Mouse (Mus musculus) liver, adult 2 months (tissue): ENCODE results near the gene Ano6. TPM values are rescaled to one million over a fixed set of nuclear protein-coding genes. Genes with fewer than 3 reads are reported as not detected.
A peak's percentile ranks its signal among the peaks of the same experiment; 100 is the strongest.
"Not testable (repeated sequence)": the region's sequence is repeated elsewhere in the genome, so short reads cannot be mapped to it uniquely, and the experiment has no call there.

ENCODE experiments used
- DNase-seq: peaks from one replicate; pipeline ENCODE4 v3.0.0-alpha.2; 2011; ENCODE audit warnings: low read depth, low spot score; ENCODE audit errors: extremely low read depth
- H3K27ac ChIP-seq: fragments of 200-500 bp; replicated peaks from 2 replicates; pipeline ENCODE4 v1.5.1; 2012; ENCODE audit warnings: low read depth, mild to moderate bottlenecking, control low read depth, inconsistent platforms, low read length; ENCODE audit not compliant: insufficient read depth
- H3K27me3 ChIP-seq: fragments of 200-500 bp; 2 replicates; pipeline ENCODE4 v1.6.1; 2012; ENCODE audit warnings: mild to moderate bottlenecking, moderate library complexity, low read length, inconsistent platforms; ENCODE audit not compliant: control insufficient read depth, insufficient read depth
- H3K36me3 ChIP-seq: fragments of 200-500 bp; 2 replicates; pipeline ENCODE4 v1.6.1; 2012; ENCODE audit warnings: low read length, inconsistent platforms; ENCODE audit not compliant: control insufficient read depth, insufficient read depth
- H3K4me1 ChIP-seq: fragments of 200-500 bp; 2 replicates; pipeline ENCODE4 v1.6.1; 2011; ENCODE audit warnings: low read length; ENCODE audit not compliant: control insufficient read depth, insufficient read depth
- H3K4me3 ChIP-seq: fragments of 200-500 bp; 2 replicates; pipeline ENCODE4 v1.5.1; 2011; ENCODE audit warnings: low read depth, mild to moderate bottlenecking, control low read depth, low read length, moderate library complexity; ENCODE audit not compliant: insufficient read depth
- H3K79me2 ChIP-seq: fragments of 200-500 bp; 2 replicates; pipeline ENCODE4 v1.6.1; 2012; ENCODE audit warnings: inconsistent platforms, mild to moderate bottlenecking, low read length, moderate library complexity; ENCODE audit not compliant: control insufficient read depth, insufficient read depth
- H3K9ac ChIP-seq: fragments of 200-500 bp; 2 replicates; pipeline ENCODE4 v1.6.1; 2012; ENCODE audit warnings: low read depth, mild to moderate bottlenecking, control low read depth, inconsistent platforms, low read length
- CTCF ChIP-seq: fragments of 200-500 bp; IDR thresholded peaks from 2 replicates; pipeline ENCODE4 v1.5.1; 2011; ENCODE audit warnings: low read depth, low read length, control low read depth
- POLR2A ChIP-seq: fragments of 200-500 bp; IDR thresholded peaks from 2 replicates; pipeline ENCODE4 v1.6.1; 2011; ENCODE audit warnings: low read length, control low read depth; ENCODE audit not compliant: insufficient read depth; ENCODE audit errors: extremely low read depth
- WGBS: fragments of 180-500 bp; shearing (Covaris S2); methylation state at CpG from one replicate; pipeline ENCODE4 v1.1.7; 2018; 5-methylcytosine and 5-hydroxymethylcytosine counted together
- polyA plus RNA-seq: library from polyadenylated mRNA; depleted of rRNA; stranded (reverse); fragments of >200 nt; gene quantifications from 2 replicates; pipeline ENCODE4 v1.2.3, GENCODE M21; 2012
- total RNA-seq: library from RNA; depleted of rRNA; stranded (reverse); fragments of >200 nt; gene quantifications from 2 replicates; pipeline ENCODE4 v1.2.3, GENCODE M21; 2014

The Ano6 gene
- total and polyA plus RNA-seq, 2 experiments: 3.3 to 4.1 TPM

- WGBS: 88% methylated on average over 13 of the region's 13 CpGs
These were observed 35.9 kb downstream of the Ano6 start for GRCm38 (mm10) chr15:95826516-95826915.

GRCm38 (mm10) chr15:95827465-95827971 lies 36.9 kb downstream of the Ano6 start:
- H3K27ac ChIP-seq: no peak overlapping the region
- no peak for TF ChIP-seq POLR2A
- TF ChIP-seq CTCF: no peak
- peaks cover 3% of the 10 kb centered on the region; the same call in 1 of the 2 replicates for H3K79me2 ChIP-seq
- DNase-seq: no peak
- WGBS: 78% methylated on average over 11 of the region's 11 CpGs
- H3K4me1 ChIP-seq: no peaks in the 10 kb centered on the region
- H3K4me3 ChIP-seq: no peak overlapping the region
- no peaks in the 10 kb centered on the region for H3K27me3 ChIP-seq
- no peaks in the 10 kb centered on the region for H3K36me3 ChIP-seq
- H3K9ac ChIP-seq: no peak overlapping the region

More at GRCm38 (mm10) chr15:95826516-95826915, 35.9 kb downstream of the Ano6 start:
- H3K27ac ChIP-seq: no peak overlapping the region
- no peaks in the 10 kb centered on the region for H3K27me3 ChIP-seq
- no peak for DNase-seq
- peaks cover 3% of the 10 kb centered on the region; the same call in 1 of the 2 replicates for H3K79me2 ChIP-seq
- no peaks in the 10 kb centered on the region for H3K36me3 ChIP-seq
- H3K4me3 ChIP-seq: no peak overlapping the region
- no peaks in the 10 kb centered on the region for H3K4me1 ChIP-seq
- TF ChIP-seq CTCF (no peak), POLR2A (no peak)
- no peak overlapping the region for H3K9ac ChIP-seq

GRCm38 (mm10) chr15:95828018-95828646 lies 37.5 kb downstream of the Ano6 start:
- not testable (repeated sequence) for H3K9ac ChIP-seq, H3K36me3 ChIP-seq, H3K4me1 ChIP-seq, H3K79me2 ChIP-seq, H3K4me3 ChIP-seq, H3K27ac ChIP-seq, H3K27me3 ChIP-seq
- 69% methylated on average over 8 of the region's 8 CpGs for WGBS
- DNase-seq: peak; percentile 10

GRCm38 (mm10) chr15:95828647-95829254 lies 38.1 kb downstream of the Ano6 start:
- H3K27ac ChIP-seq: no peak overlapping the region
- no peak overlapping the region for H3K4me3 ChIP-seq
- H3K27me3 ChIP-seq: no peaks in the 10 kb centered on the region
- no peaks in the 10 kb centered on the region for H3K36me3 ChIP-seq
- DNase-seq: no peak
- peaks cover 3% of the 10 kb centered on the region; the same call in 1 of the 2 replicates for H3K79me2 ChIP-seq
- TF ChIP-seq POLR2A: no peak
- no peak for TF ChIP-seq CTCF
- WGBS: 72% methylated on average over 10 of the region's 10 CpGs
- H3K9ac ChIP-seq: no peak overlapping the region
- H3K4me1 ChIP-seq: no peaks in the 10 kb centered on the region

- peaks cover 3% of the 10 kb centered on the region; the same call in 1 of the 2 replicates for H3K79me2 ChIP-seq
- TF ChIP-seq POLR2A (no peak), CTCF (no peak)
- no peaks in the 10 kb centered on the region for H3K27me3 ChIP-seq
- no peak overlapping the region for H3K4me3 ChIP-seq
- no peak overlapping the region for H3K9ac ChIP-seq
- no peak for DNase-seq
- no peaks in the 10 kb centered on the region for H3K4me1 ChIP-seq
- no peak overlapping the region for H3K27ac ChIP-seq
- 88% methylated on average over 14 of the region's 14 CpGs for WGBS
- H3K36me3 ChIP-seq: no peaks in the 10 kb centered on the region
These were observed 39.0 kb downstream of the Ano6 start for GRCm38 (mm10) chr15:95829553-95830205.
